Mouse (Mus musculus) thymus, adult 2 months (tissue): Measurements from ENCODE around the gene Apex1.

ENCODE experiments used
- CTCF ChIP-seq: fragments of 200-500 bp; IDR thresholded peaks from 2 replicates; pipeline ENCODE4 v1.5.1; 2012; ENCODE audit warnings: mild to moderate bottlenecking, control low read depth, low read length, moderate library complexity, borderline replicate concordance; ENCODE audit not compliant: control insufficient read depth, poor library complexity, insufficient read depth; ENCODE audit errors: extremely low read depth
- POLR2A ChIP-seq: fragments of 200-500 bp; IDR thresholded peaks from 2 replicates; pipeline ENCODE4 v1.6.1; 2012; ENCODE audit warnings: mild to moderate bottlenecking, low read length, control low read depth, moderate library complexity; ENCODE audit not compliant: control insufficient read depth, poor library complexity, insufficient read depth; ENCODE audit errors: extremely low read depth

GRCm38 (mm10) chr14:50925111-50925920, 548 bp downstream of the Apex1 start:
- no peak for TF ChIP-seq CTCF
- TF ChIP-seq POLR2A: no peak
